Mouse (Mus musculus): ENCODE results near the gene Sh2d1a. TPM values are rescaled to one million over a fixed set of nuclear protein-coding genes. Genes with fewer than 3 reads are reported as not detected.

Sh2d1a gene
- polyA plus RNA-seq (2015; fragmentation: Nextera tagmentation; extraction: Ambion mirVana): 0.47 and 0.78 TPM in 2 replicates

GRCm38 (mm10) chrX:42502291-42503043 lies at the start of gene Sh2d1a:
Gene Sh2d1a (plus strand): TSS chrX:42502453.

GRCm38 (mm10) chrX:42489446-42489845 lies 12.8 kb upstream of the Sh2d1a start, which contains the start of gene Tex13c2:
Gene Tex13c2 (plus strand): TSS chrX:42489691.

Other genes starting within 250 kb of the Sh2d1a start
- gene Tex13c2, start 12.8 kb upstream of the Sh2d1a start, polyA plus RNA-seq (2015; fragmentation: Nextera tagmentation; extraction: Ambion mirVana): not detected in 2 replicates